ENCODE assay signal across 8 mouse cellular contexts in the genomic region with DNA sequence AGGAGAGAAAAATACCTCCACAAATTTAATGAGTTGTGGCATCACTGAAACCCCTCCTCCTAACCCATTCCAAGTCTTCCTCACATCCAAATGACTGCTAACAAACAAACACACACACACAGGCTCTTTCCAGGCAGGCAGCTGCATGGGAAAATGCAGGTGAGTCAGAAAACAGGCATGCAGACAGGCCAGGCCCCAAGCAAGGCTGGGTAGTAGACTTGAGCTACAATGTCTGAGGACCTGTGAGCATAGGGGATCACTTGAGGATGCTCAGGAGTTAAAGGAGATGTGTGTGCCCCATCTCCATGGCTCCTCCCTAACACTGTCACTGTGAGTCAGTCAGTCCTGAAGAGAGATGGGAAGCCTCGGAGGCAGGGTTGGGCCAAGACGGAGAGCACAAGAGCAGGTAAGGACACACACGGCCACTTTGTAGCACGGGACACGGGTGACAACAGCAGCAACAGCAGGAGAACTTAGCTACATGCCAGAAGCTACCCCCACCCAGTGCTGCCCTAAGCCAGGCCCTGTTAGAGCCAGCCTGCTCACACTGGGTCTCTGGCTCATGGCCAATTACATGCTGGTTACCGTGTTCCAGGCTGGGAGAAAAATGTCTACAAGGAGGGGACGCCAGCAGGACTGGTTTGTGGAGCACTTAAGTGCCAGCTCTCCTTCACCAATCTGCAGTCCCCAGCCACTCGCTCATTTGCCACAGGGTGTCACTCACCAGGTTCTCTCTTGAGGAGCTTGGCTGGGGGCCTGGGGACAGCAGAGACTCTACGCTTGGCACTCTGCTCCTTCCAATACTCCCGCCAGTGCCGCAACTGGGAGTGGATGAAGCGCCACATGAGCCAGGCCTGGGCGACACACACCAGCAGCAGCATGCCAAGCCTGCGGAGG. TPM values are rescaled to one million over a fixed set of nuclear protein-coding genes. Genes with fewer than 3 reads are reported as not detected.
DNase-seq lines count a peak whose midpoint lies in the region; ATAC-seq and TF ChIP-seq lines count a peak whose summit lies in the region.

No protein-coding gene starts in this region.

- H3K27ac ChIP-seq in hindbrain, embryonic 13.5 days, result no peak overlapping the region
- no peak overlapping the region for H3K27ac ChIP-seq in hindbrain, embryonic 12.5 days
- peak overlapping the region; percentile 65 for H3K27ac ChIP-seq in lung, postnatal 0 days (ENCODE audit: low read length)

- peaks cover 9% of the 10 kb centered on the region; the same call in 1 of the 2 replicates for H3K36me3 ChIP-seq in hindbrain, embryonic 13.5 days
- H3K36me3 ChIP-seq in hindbrain, embryonic 12.5 days, result peaks cover 13% of the 10 kb centered on the region; the same call in 1 of the 2 replicates
- H3K36me3 ChIP-seq in lung, postnatal 0 days (ENCODE audit: insufficient read depth, low read length), result peaks cover 8% of the 10 kb centered on the region; the same call in 1 of the 2 replicates

- TF ChIP-seq EP300 in lung, postnatal 0 days (IDR thresholded peaks at IDR 0.05), result no peak

- no peak overlapping the region for H3K4me2 ChIP-seq in hindbrain, embryonic 13.5 days
- no peak overlapping the region for H3K4me2 ChIP-seq in hindbrain, embryonic 12.5 days (replicated peaks)
- H3K4me2 ChIP-seq in lung, postnatal 0 days (replicated peaks; ENCODE audit: low read depth, low read length), result no peak overlapping the region

- H3K9me3 ChIP-seq in hindbrain, embryonic 13.5 days, result no peaks in the 10 kb centered on the region
- no peaks in the 10 kb centered on the region for H3K9me3 ChIP-seq in hindbrain, embryonic 12.5 days (replicated peaks)
- H3K9me3 ChIP-seq in lung, postnatal 0 days (ENCODE audit: low read length), result no peaks in the 10 kb centered on the region

- 88% methylated on average over 14 of the region's 14 CpGs for WGBS in hindbrain, embryonic 13.5 days
- 88% methylated on average over 14 of the region's 14 CpGs for WGBS in hindbrain, embryonic 12.5 days
- 71% methylated on average over 14 of the region's 14 CpGs for WGBS in lung, postnatal 0 days

- no peak overlapping the region for H3K9ac ChIP-seq in hindbrain, embryonic 13.5 days
- H3K9ac ChIP-seq in hindbrain, embryonic 12.5 days, result no peak overlapping the region
- H3K9ac ChIP-seq in lung, postnatal 0 days (replicated peaks; ENCODE audit: low read depth), result no peak overlapping the region

- no peaks in the 10 kb centered on the region for H3K27me3 ChIP-seq in hindbrain, embryonic 13.5 days
- H3K27me3 ChIP-seq in hindbrain, embryonic 12.5 days, result no peaks in the 10 kb centered on the region
- H3K27me3 ChIP-seq in lung, postnatal 0 days (replicated peaks; ENCODE audit: insufficient read depth, low read length), result no peaks in the 10 kb centered on the region

- peaks cover 10% of the 10 kb centered on the region for H3K4me1 ChIP-seq in hindbrain, embryonic 13.5 days (replicated peaks)
- H3K4me1 ChIP-seq in hindbrain, embryonic 12.5 days, result no peaks in the 10 kb centered on the region; the same call in 1 of the 2 replicates
- no peaks in the 10 kb centered on the region; the same call in 1 of the 2 replicates for H3K4me1 ChIP-seq in lung, postnatal 0 days (ENCODE audit: insufficient read depth, low read depth, low read length)

- DNase-seq in brain, adult 2 months (ENCODE audit: low read depth, low spot score), result peak; percentile 71
- DNase-seq in gastrocnemius, postnatal 10 days, result peak; percentile 64
- peak; percentile 84 for DNase-seq in lung, postnatal 0 days (ENCODE audit: low spot score)
- DNase-seq in spleen, postnatal 36 days (ENCODE audit: low spot score in 2 of 2), result no peak
- no peak for DNase-seq in right cerebral cortex, postnatal 14 days

- TF ChIP-seq CTCF in lung, postnatal 0 days (IDR thresholded peaks at IDR 0.05), result peak; percentile 29; the same call in 1 of the 2 replicates

- ATAC-seq in hindbrain, embryonic 13.5 days (ENCODE audit: low FRiP score), result peak; percentile 53
- ATAC-seq in hindbrain, embryonic 12.5 days (ENCODE audit: low FRiP score), result no peak
- peak; percentile 89 for ATAC-seq in lung, postnatal 0 days
- ATAC-seq in CD4-positive, CD25-positive, alpha-beta regulatory T cell, adult 4 months, result no peak

- no peak overlapping the region for H3K4me3 ChIP-seq in hindbrain, embryonic 13.5 days
- H3K4me3 ChIP-seq in hindbrain, embryonic 12.5 days, result no peak overlapping the region
- H3K4me3 ChIP-seq in lung, postnatal 0 days (ENCODE audit: low read depth, low read length), result no peak overlapping the region

RNA-seq across cellular contexts. Expression of gene Efhc1, which starts 51.1 kb away (rescaled TPM):
- 2.6 and 3.5 TPM in 2 replicates for polyA plus RNA-seq in hindbrain, embryonic 13.5 days (2015; fragmentation: Nextera tagmentation; extraction: Ambion mirVana)
- 4.4 and 4.5 TPM in 2 replicates for polyA plus RNA-seq in hindbrain, embryonic 12.5 days (2016; fragmentation: Nextera tagmentation; extraction: Ambion mirVana)
- 1 to 10 TPM in 1 of 2 experiments, under 1 TPM in 1; 0.96 to 1.5 TPM for total RNA-seq in gastrocnemius, postnatal 10 days (2021)
- 8.4 and 10.3 TPM in 2 replicates for polyA plus RNA-seq in lung, postnatal 0 days (2015; fragmentation: Nextera tagmentation; extraction: Ambion mirVana)
- 1 to 10 TPM in 1 of 2 experiments, under 1 TPM in 1; 0.54 to 1.2 TPM for polyA plus RNA-seq in CD4-positive, CD25-positive, alpha-beta regulatory T cell, adult 4 months (2017; shearing (Covaris generic))

Comparison
In these comparisons a context has a peak if more than half of its experiments do, and no peak if none do; other contexts are left out.
1. ATAC-seq: peak in hindbrain, embryonic 13.5 days (single experiment) and lung, postnatal 0 days (single experiment); none in hindbrain, embryonic 12.5 days (single experiment) and CD4-positive, CD25-positive, alpha-beta regulatory T cell, adult 4 months (single experiment).
2. DNase-seq: peak in brain, adult 2 months (single experiment), gastrocnemius, postnatal 10 days (single experiment) and lung, postnatal 0 days (single experiment); none in spleen, postnatal 36 days (0 of 2) and right cerebral cortex, postnatal 14 days (single experiment).